Mouse (Mus musculus): Measurements from ENCODE around the gene Dpp6.

DNA sequence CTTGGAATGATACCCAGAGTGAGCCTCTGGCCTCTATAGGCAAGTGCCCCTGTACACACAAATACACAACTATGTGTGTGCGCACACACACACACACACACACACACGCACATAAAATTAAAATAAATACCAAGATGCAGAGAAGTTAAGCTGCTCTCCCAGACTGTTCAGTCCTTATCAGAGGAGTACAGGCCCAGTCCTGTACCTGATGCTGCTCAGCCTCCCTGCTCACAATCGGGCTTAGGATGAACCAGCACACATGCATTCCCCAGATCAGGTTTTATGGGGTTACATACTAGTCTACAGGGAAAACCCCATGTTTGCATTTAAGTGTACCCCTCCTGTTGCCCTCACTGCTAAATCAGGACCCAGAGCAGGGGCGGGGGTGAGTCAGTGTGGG, 847.1 kb downstream of the Dpp6 start:
- TF ChIP-seq CTCF (IDR thresholded peaks at IDR 0.05; ENCODE audit: extremely low read depth, insufficient read depth, low read length) (no peak), POLR2A (IDR thresholded peaks at IDR 0.05; ENCODE audit: extremely low read depth, insufficient read depth, low read length) (no peak)

All from cortical plate, adult 2 months (tissue).